Mouse (Mus musculus): Measurements from ENCODE around the gene Il17rc. TPM values are rescaled to one million over a fixed set of nuclear protein-coding genes. Genes with fewer than 3 reads are reported as not detected.
A peak's percentile ranks its signal among the peaks of the same experiment; 100 is the strongest.

Gene Il17rc
- polyA plus RNA-seq (2015; fragmentation: Nextera tagmentation; extraction: Ambion mirVana) = 2.4 and 3.5 TPM in 2 replicates

DNA sequence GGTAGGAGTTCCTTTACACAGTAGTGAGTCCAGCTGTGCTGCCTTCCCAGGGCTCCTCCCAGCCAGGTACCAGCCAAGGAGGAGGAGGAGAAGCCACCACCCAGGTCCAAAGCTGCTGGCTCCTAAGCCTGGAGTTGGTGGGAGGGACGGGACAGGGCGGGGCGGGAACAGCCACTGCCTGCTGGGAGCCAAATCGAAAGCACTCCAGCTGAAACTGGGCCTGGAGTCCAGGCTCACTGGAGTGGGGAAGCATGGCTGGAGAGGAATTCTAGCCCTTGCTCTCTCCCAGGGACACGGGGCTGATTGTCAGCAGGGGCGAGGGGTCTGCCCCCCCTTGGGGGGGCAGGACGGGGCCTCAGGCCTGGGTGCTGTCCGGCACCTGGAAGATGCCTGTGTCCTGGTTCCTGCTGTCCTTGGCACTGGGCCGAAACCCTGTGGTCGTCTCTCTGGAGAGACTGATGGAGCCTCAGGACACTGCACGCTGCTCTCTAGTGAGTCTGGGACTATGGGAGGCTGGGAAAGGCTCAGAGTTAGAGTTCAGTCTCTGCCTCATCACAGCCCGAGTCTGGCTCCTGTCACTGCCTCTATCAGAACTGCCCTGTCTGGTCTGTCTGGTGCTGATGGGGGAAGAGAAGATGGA lies at the start of gene Il17rc:
Gene Il17rc (plus strand): TSS at position 131 of the 640 bp plus-strand sequence.
- no peak within 1 kb of the TSS for H3K4me2 ChIP-seq (ENCODE audit: low read length)
- peaks cover 8% of the 10 kb centered on the region for H3K4me1 ChIP-seq (replicated peaks; ENCODE audit: control insufficient read depth, insufficient read depth, low read length)
- no peak for ATAC-seq
- no peak within 1 kb of the TSS for H3K27ac ChIP-seq (ENCODE audit: low read length)
- peaks cover 8% of the 10 kb centered on the region; the same call in 1 of the 2 replicates for H3K27me3 ChIP-seq (replicated peaks; ENCODE audit: control insufficient read depth, insufficient read depth, low read length)
- H3K4me3 ChIP-seq (replicated peaks; ENCODE audit: low read length) = no peak within 1 kb of the TSS
- 23% methylated on average over 12 of the region's 12 CpGs for whole genome bisulfite sequencing
- H3K36me3 ChIP-seq (ENCODE audit: control insufficient read depth, insufficient read depth) = no peaks in the 10 kb centered on the region
- H3K9ac ChIP-seq (replicated peaks; ENCODE audit: low read depth, low read length) = 0 out of 2 replicates have a peak within 1 kb of the TSS, but pooled peaks have one; percentile 7
- H3K9me3 ChIP-seq (ENCODE audit: control insufficient read depth, low read length) = no peaks in the 10 kb centered on the region

DNA sequence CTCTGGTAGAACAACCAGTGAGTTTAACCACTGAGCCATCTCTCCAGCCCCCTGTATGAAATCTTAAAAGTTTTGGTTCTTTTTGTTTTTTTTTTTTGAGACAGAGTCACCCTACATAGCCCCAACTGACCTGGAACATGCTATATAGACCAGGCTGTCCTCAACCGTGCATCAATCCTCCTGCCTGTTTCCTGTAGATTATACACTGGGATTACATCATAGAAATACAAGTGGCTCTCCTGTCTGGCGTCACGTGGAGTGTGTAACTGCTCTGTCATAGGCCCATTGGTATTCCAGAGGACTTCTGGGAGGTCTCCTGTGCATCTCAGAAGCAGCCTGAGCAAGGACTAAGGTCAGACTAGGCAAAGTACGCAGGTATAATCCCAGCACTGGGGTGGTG lies 48.2 kb upstream of the Il17rc start:
- no peak for ATAC-seq
- Histone ChIP-seq H3K27ac (ENCODE audit: low read length) (no peak overlapping the region), H3K36me3 (ENCODE audit: control insufficient read depth, insufficient read depth) (no peaks in the 10 kb centered on the region), H3K4me1 (replicated peaks; ENCODE audit: control insufficient read depth, insufficient read depth, low read length) (peaks cover 11% of the 10 kb centered on the region), H3K27me3 (replicated peaks; ENCODE audit: control insufficient read depth, insufficient read depth, low read length) (no peaks in the 10 kb centered on the region), H3K9ac (replicated peaks; ENCODE audit: low read depth, low read length) (no peak overlapping the region), H3K9me3 (ENCODE audit: control insufficient read depth, low read length) (no peaks in the 10 kb centered on the region), H3K4me2 (ENCODE audit: low read length) (no peak overlapping the region), H3K4me3 (replicated peaks; ENCODE audit: low read length) (no peak overlapping the region)
- WGBS = 78% methylated on average over 4 of the region's 4 CpGs

DNA sequence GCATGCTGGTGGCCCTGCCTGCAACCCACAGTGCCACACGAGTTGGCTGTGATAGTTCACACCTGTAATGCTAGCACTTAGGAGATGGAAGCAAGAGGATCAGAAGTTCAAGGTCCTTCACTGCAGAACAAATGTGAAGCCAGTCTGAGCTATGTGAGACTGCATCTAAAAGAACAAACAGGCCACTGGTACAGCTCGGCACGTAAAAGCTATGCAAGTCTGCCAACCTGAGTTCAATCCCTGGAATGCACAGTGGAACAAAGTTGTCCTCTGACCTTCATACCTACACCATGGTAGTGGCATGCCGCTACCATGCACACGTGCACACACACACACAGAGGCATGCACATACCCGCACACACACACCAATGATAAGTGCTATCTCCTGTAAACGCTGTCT lies 47.0 kb upstream of the Il17rc start:
- no peak for ATAC-seq

DNA sequence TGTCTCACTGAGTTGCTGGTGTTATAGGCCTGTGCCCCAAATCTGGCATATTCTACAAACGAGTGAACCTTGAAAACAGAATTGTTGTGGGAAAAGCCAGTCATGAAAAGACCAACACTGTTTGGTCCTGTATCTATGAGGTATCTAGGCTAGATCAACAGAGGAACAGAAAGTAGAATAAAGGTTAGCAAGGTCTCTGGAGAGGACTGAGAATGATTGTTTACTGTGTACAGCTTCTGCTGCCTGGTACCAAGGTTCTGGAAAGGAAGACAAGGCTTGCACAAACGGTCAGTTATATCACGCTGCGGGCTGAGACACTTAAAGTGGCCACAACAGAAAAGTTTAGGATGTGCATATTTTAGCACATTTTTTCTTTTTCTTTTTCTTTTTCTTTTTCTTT lies 44.5 kb upstream of the Il17rc start:
- Histone ChIP-seq H3K9ac (replicated peaks; ENCODE audit: low read depth, low read length) (no peak overlapping the region), H3K27me3 (replicated peaks; ENCODE audit: control insufficient read depth, insufficient read depth, low read length) (no peaks in the 10 kb centered on the region), H3K4me1 (replicated peaks; ENCODE audit: control insufficient read depth, insufficient read depth, low read length) (no peaks in the 10 kb centered on the region), H3K9me3 (ENCODE audit: control insufficient read depth, low read length) (no peaks in the 10 kb centered on the region), H3K4me2 (ENCODE audit: low read length) (no peak overlapping the region), H3K27ac (ENCODE audit: low read length) (no peak overlapping the region), H3K4me3 (replicated peaks; ENCODE audit: low read length) (no peak overlapping the region), H3K36me3 (ENCODE audit: control insufficient read depth, insufficient read depth) (no peaks in the 10 kb centered on the region)
- 85% methylated on average over 4 of the region's 4 CpGs for WGBS
- ATAC-seq = no peak

More for the DNA sequence above, 47.0 kb upstream of the Il17rc start:
- Histone ChIP-seq H3K4me3 (replicated peaks; ENCODE audit: low read length) (no peak overlapping the region), H3K27ac (ENCODE audit: low read length) (no peak overlapping the region), H3K36me3 (ENCODE audit: control insufficient read depth, insufficient read depth) (no peaks in the 10 kb centered on the region), H3K4me1 (replicated peaks; ENCODE audit: control insufficient read depth, insufficient read depth, low read length) (peaks cover 3% of the 10 kb centered on the region; the same call in 1 of the 2 replicates), H3K9ac (replicated peaks; ENCODE audit: low read depth, low read length) (no peak overlapping the region), H3K27me3 (replicated peaks; ENCODE audit: control insufficient read depth, insufficient read depth, low read length) (no peaks in the 10 kb centered on the region), H3K4me2 (ENCODE audit: low read length) (no peak overlapping the region), H3K9me3 (ENCODE audit: control insufficient read depth, low read length) (no peaks in the 10 kb centered on the region)
- WGBS = 89% methylated on average over 7 of the region's 7 CpGs

DNA sequence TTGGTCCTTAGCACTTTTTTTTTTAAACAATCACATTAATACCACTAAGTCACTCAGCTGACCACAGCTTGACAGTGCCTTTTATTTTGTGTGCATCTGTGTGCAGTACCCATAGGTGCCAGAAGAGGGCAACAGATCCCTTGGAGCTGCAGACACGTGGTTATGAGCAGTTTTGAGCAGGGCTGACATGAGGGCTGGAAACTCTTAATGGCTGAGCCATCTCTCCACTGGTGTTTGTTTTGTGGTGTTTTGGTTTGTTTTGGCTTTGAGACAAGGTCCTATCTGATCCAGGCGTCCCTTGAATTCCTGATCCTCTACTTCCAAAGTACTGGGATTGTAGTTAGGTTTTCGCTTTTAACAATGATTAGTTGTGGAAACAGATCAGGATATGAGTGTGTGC lies 43.8 kb upstream of the Il17rc start:
- WGBS = 64% methylated on average over 3 of the region's 3 CpGs
- Histone ChIP-seq H3K36me3 (ENCODE audit: control insufficient read depth, insufficient read depth) (no peaks in the 10 kb centered on the region), H3K27me3 (replicated peaks; ENCODE audit: control insufficient read depth, insufficient read depth, low read length) (no peaks in the 10 kb centered on the region), H3K9ac (replicated peaks; ENCODE audit: low read depth, low read length) (no peak overlapping the region), H3K4me3 (replicated peaks; ENCODE audit: low read length) (no peak overlapping the region), H3K4me1 (replicated peaks; ENCODE audit: control insufficient read depth, insufficient read depth, low read length) (no peaks in the 10 kb centered on the region), H3K4me2 (ENCODE audit: low read length) (no peak overlapping the region), H3K27ac (ENCODE audit: low read length) (no peak overlapping the region), H3K9me3 (ENCODE audit: control insufficient read depth, low read length) (no peaks in the 10 kb centered on the region)
- no peak for ATAC-seq

DNA sequence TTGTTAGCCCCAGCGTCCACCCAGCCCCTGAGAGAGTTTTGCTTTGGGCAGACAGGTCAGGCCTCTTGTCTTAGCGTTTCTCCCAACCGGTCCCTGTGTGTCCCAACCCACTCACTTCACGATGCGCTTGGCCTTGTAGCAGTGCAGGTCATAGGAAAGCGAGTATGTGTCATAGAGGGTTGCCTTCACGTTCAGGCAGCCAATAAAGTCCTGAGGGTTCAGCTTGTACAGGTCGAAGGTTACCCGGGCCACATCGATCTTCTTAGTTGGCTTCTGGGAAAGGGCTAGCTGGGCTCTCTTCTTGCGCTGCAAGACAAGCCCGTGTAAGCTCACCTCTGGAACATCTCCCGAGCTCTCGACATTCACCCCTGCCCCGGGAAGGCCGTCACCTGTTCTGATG lies 43.2 kb upstream of the Il17rc start:
- no peak for ATAC-seq
- Histone ChIP-seq H3K9ac (replicated peaks; ENCODE audit: low read depth, low read length) (no peak overlapping the region), H3K4me3 (replicated peaks; ENCODE audit: low read length) (no peak overlapping the region), H3K4me1 (replicated peaks; ENCODE audit: control insufficient read depth, insufficient read depth, low read length) (no peaks in the 10 kb centered on the region), H3K27ac (ENCODE audit: low read length) (no peak overlapping the region), H3K27me3 (replicated peaks; ENCODE audit: control insufficient read depth, insufficient read depth, low read length) (no peaks in the 10 kb centered on the region), H3K36me3 (ENCODE audit: control insufficient read depth, insufficient read depth) (no peaks in the 10 kb centered on the region), H3K9me3 (ENCODE audit: control insufficient read depth, low read length) (no peaks in the 10 kb centered on the region), H3K4me2 (ENCODE audit: low read length) (no peak overlapping the region)
- WGBS = 91% methylated on average over 16 of the region's 16 CpGs

DNA sequence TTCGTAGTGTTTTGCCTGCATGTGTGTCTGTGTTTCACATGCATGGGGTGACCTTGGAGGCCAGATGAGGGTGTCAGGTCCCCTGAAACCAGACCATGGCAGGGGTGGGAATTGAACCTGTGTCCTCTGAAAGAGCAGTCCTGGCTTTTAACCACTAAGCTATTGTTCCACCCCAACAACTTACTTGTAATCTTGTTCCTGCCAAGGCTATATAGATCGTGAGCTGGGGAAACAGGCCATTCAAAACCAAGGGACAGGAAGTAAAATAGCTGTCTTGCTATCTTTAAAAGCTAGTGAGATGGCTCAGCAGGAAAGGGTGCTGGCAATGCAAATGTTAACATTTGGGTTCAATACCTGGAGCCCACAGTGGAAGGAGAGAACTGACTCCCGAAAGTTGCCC lies 41.3 kb upstream of the Il17rc start:
- no peak overlapping the region for H3K4me2 ChIP-seq (ENCODE audit: low read length)
- 83% methylated on average over 3 of the region's 3 CpGs for WGBS
- H3K4me1 ChIP-seq (replicated peaks; ENCODE audit: control insufficient read depth, insufficient read depth, low read length) = no peaks in the 10 kb centered on the region
- no peaks in the 10 kb centered on the region for H3K9me3 ChIP-seq (ENCODE audit: control insufficient read depth, low read length)
- H3K36me3 ChIP-seq (ENCODE audit: control insufficient read depth, insufficient read depth) = no peaks in the 10 kb centered on the region
- H3K27ac ChIP-seq (ENCODE audit: low read length) = no peak overlapping the region
- no peak overlapping the region for H3K9ac ChIP-seq (replicated peaks; ENCODE audit: low read depth, low read length)
- no peak for ATAC-seq
- no peak overlapping the region for H3K4me3 ChIP-seq (replicated peaks; ENCODE audit: low read length)
- H3K27me3 ChIP-seq (replicated peaks; ENCODE audit: control insufficient read depth, insufficient read depth, low read length) = no peaks in the 10 kb centered on the region

DNA sequence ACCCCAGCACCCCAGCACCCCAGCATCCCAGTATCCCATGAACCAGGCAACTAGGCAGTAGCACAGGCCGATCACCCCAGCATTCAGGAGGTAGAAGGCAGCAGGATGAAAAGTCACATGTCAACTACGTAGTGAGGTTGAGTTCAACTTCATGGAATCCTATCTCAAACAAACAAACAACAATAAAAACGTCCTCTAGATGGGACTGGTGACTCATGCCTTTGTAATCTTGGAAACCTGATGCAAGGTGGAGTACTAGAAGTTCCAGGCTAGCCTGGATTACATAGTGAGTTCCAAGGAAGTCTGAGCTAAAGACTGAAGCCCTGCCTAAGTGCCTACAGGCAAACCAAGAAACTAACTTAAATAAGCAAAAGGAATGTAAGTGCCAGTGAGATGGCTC lies 40.4 kb upstream of the Il17rc start:
- H3K36me3 ChIP-seq (ENCODE audit: control insufficient read depth, insufficient read depth) = no peaks in the 10 kb centered on the region
- no peak overlapping the region for H3K9ac ChIP-seq (replicated peaks; ENCODE audit: low read depth, low read length)
- no peak for ATAC-seq
- H3K9me3 ChIP-seq (ENCODE audit: control insufficient read depth, low read length) = no peaks in the 10 kb centered on the region
- WGBS = 68% methylated on average over 3 of the region's 3 CpGs
- H3K4me1 ChIP-seq (replicated peaks; ENCODE audit: control insufficient read depth, insufficient read depth, low read length) = no peaks in the 10 kb centered on the region
- H3K27ac ChIP-seq (ENCODE audit: low read length) = no peak overlapping the region
- H3K4me3 ChIP-seq (replicated peaks; ENCODE audit: low read length) = no peak overlapping the region
- H3K27me3 ChIP-seq (replicated peaks; ENCODE audit: control insufficient read depth, insufficient read depth, low read length) = no peaks in the 10 kb centered on the region
- no peak overlapping the region for H3K4me2 ChIP-seq (ENCODE audit: low read length)

DNA sequence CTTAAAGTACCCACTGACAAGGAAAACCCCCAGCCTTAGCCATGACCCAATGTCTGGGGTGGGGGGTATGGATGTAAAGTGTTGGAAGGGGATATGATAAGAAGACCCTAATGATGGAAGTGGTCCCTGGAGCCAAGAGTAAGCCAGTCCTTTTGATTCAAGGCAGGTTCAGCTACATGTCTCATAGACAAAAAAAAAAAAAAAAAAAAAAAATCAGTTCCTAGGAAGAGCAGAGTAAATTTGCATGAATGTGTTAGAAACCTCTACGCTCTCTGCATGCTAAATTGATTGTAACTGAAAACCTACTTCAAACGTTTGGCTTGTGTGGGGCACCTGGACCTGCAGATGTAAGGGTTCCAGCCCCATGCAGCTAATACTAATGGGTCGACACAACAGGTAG lies 39.4 kb upstream of the Il17rc start:
- 61% methylated on average over 3 of the region's 3 CpGs for WGBS
- ATAC-seq = no peak
- H3K4me1 ChIP-seq (replicated peaks; ENCODE audit: control insufficient read depth, insufficient read depth, low read length) = no peaks in the 10 kb centered on the region
- no peaks in the 10 kb centered on the region for H3K36me3 ChIP-seq (ENCODE audit: control insufficient read depth, insufficient read depth)
- H3K9me3 ChIP-seq (ENCODE audit: control insufficient read depth, low read length) = no peaks in the 10 kb centered on the region
- H3K27me3 ChIP-seq (replicated peaks; ENCODE audit: control insufficient read depth, insufficient read depth, low read length) = no peaks in the 10 kb centered on the region
- H3K27ac ChIP-seq (ENCODE audit: low read length) = no peak overlapping the region
- H3K4me2 ChIP-seq (ENCODE audit: low read length) = no peak overlapping the region
- no peak overlapping the region for H3K4me3 ChIP-seq (replicated peaks; ENCODE audit: low read length)
- no peak overlapping the region for H3K9ac ChIP-seq (replicated peaks; ENCODE audit: low read depth, low read length)

DNA sequence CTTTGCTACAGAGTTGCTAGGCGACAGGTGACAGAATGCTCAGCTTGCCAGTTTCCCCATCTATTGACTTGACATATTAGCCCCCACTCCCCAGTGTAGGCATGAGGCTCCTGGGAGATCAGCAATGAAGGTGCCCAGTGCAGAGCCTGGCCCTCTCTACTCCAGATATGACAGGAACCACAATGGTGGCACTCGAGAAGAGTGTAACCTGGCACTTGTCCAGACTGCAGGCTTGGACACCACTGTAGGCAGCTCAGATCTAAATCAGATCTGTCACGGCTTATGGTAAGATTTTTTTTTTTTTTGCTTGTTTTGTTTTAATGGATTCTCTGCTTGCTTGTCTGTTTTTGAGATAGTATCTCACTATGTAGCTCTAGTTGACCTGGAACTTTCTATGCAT lies 37.6 kb upstream of the Il17rc start:
- Histone ChIP-seq H3K27me3 (replicated peaks; ENCODE audit: control insufficient read depth, insufficient read depth, low read length) (no peaks in the 10 kb centered on the region), H3K4me1 (replicated peaks; ENCODE audit: control insufficient read depth, insufficient read depth, low read length) (no peaks in the 10 kb centered on the region), H3K36me3 (ENCODE audit: control insufficient read depth, insufficient read depth) (no peaks in the 10 kb centered on the region), H3K4me3 (replicated peaks; ENCODE audit: low read length) (no peak overlapping the region), H3K27ac (ENCODE audit: low read length) (no peak overlapping the region), H3K9me3 (ENCODE audit: control insufficient read depth, low read length) (no peaks in the 10 kb centered on the region), H3K4me2 (ENCODE audit: low read length) (no peak overlapping the region), H3K9ac (replicated peaks; ENCODE audit: low read depth, low read length) (no peak overlapping the region)
- no peak for ATAC-seq
- WGBS = 62% methylated on average over 3 of the region's 3 CpGs

Measured in forebrain, embryonic 16.5 days (tissue).